Mouse (Mus musculus) lung, embryonic 14.5 days (tissue): ENCODE data around the gene D10Wsu102e. TPM values are rescaled to one million over a fixed set of nuclear protein-coding genes. Genes with fewer than 3 reads are reported as not detected.

ENCODE experiments used
- ATAC-seq: fragments of 200-750 bp; cut with Nextera tagmentation; 2 replicates; pipeline ENCODE4 v1.8.0; 2017; ENCODE audit warnings: mild to moderate bottlenecking, moderate TSS enrichment, moderate library complexity; ENCODE audit not compliant: insufficient read depth
- DNase-seq: peaks from one replicate; pipeline ENCODE4 v3.0.0-alpha.2; 2015
- H3K27ac ChIP-seq: fragments of 300-500 bp; sonication (generic); 2 replicates; pipeline ENCODE4 v1.5.1; 2014; ENCODE audit warnings: low read depth, mild to moderate bottlenecking, moderate library complexity
- H3K27me3 ChIP-seq: fragments of 300-500 bp; sonication (generic); 2 replicates; pipeline ENCODE4 v1.6.1; 2014; ENCODE audit warnings: low read length, control low read depth; ENCODE audit not compliant: insufficient read depth
- H3K36me3 ChIP-seq: fragments of 300-500 bp; sonication (generic); 2 replicates; pipeline ENCODE4 v1.6.1; 2014; ENCODE audit warnings: control low read depth; ENCODE audit not compliant: insufficient read depth
- H3K4me1 ChIP-seq: fragments of 300-500 bp; sonication (generic); 2 replicates; pipeline ENCODE4 v1.6.1; 2014; ENCODE audit warnings: antibody characterized with exemption, control low read depth; ENCODE audit not compliant: insufficient read depth
- H3K4me2 ChIP-seq: fragments of 300-500 bp; sonication (generic); 2 replicates; pipeline ENCODE4 v1.6.1; 2014; ENCODE audit warnings: mild to moderate bottlenecking
- H3K4me3 ChIP-seq: fragments of 300-500 bp; sonication (generic); 2 replicates; pipeline ENCODE4 v1.5.1; 2014; ENCODE audit warnings: low read depth, low read length
- H3K9ac ChIP-seq: fragments of 300-500 bp; sonication (generic); 2 replicates; pipeline ENCODE4 v1.6.1; 2014
- H3K9me3 ChIP-seq: fragments of 300-500 bp; sonication (generic); 2 replicates; pipeline ENCODE4 v1.6.1; 2016; ENCODE audit warnings: low read depth, low read length, control low read depth
- CTCF ChIP-seq: IDR thresholded peaks from 2 replicates; pipeline ENCODE4 v1.5.1; 2016; ENCODE audit warnings: antibody characterized with exemption, low read depth
- WGBS: fragments of 180-500 bp; shearing (Covaris S2); extraction: QIAGEN DNeasy Blood & Tissue Kit; methylation state at CpG from one replicate; pipeline ENCODE4 v1.1.7; 2014; 5-methylcytosine and 5-hydroxymethylcytosine counted together
- polyA plus RNA-seq: library from polyadenylated mRNA; unstranded; fragments of >200 nt; fragmentation: Nextera tagmentation; extraction: Ambion mirVana; gene quantifications from 2 replicates; pipeline ENCODE4 v1.2.1, GENCODE M21; 2014

Gene D10Wsu102e
- polyA plus RNA-seq, 1 experiment from 2014 or later, result 0.84 TPM

- no peak overlapping the region for H3K4me2 ChIP-seq
- H3K4me1 ChIP-seq, result no peaks in the 10 kb centered on the region
- H3K36me3 ChIP-seq, result no peaks in the 10 kb centered on the region
- ATAC-seq, result no peak
- WGBS, result 89% methylated on average over 7 of the region's 7 CpGs
- no peaks in the 10 kb centered on the region for H3K27me3 ChIP-seq
- no peak for TF ChIP-seq CTCF
- peaks cover 3% of the 10 kb centered on the region; the same call in 1 of the 2 replicates for H3K9me3 ChIP-seq
- no peak for DNase-seq
- H3K4me3 ChIP-seq, result no peak overlapping the region
- no peak overlapping the region for H3K27ac ChIP-seq
- no peak overlapping the region for H3K9ac ChIP-seq
Measured at GRCm38 (mm10) chr10:83448582-83448981, 88.6 kb downstream of the D10Wsu102e start.

- Histone ChIP-seq H3K9ac (no peak overlapping the region), H3K4me3 (no peak overlapping the region), H3K27ac (no peak overlapping the region), H3K4me2 (no peak overlapping the region), H3K36me3 (no peaks in the 10 kb centered on the region), H3K27me3 (no peaks in the 10 kb centered on the region), H3K9me3 (peaks cover 13% of the 10 kb centered on the region), H3K4me1 (no peaks in the 10 kb centered on the region)
- no peak for ATAC-seq
- WGBS, result 98% methylated on average over 3 of the region's 3 CpGs
- DNase-seq, result no peak
- TF ChIP-seq CTCF, result no peak
Measured at GRCm38 (mm10) chr10:83457531-83457930, 97.5 kb downstream of the D10Wsu102e start.

GRCm38 (mm10) chr10:83475226-83475625 is 115.2 kb downstream of the D10Wsu102e start:
- no peak overlapping the region for H3K27ac ChIP-seq
- DNase-seq (no peak), ATAC-seq (no peak)
- no peaks in the 10 kb centered on the region for H3K36me3 ChIP-seq
- H3K27me3 ChIP-seq, result no peaks in the 10 kb centered on the region
- TF ChIP-seq CTCF, result no peak
- H3K4me1 ChIP-seq, result no peaks in the 10 kb centered on the region
- 93% methylated on average over 13 of the region's 13 CpGs for WGBS
- no peak overlapping the region for H3K4me3 ChIP-seq
- H3K9me3 ChIP-seq, result 0 out of 2 replicates have a peak, but pooled peaks cover 6% of the 10 kb centered on the region
- H3K9ac ChIP-seq, result no peak overlapping the region
- H3K4me2 ChIP-seq, result no peak overlapping the region

GRCm38 (mm10) chr10:83477286-83477685 is 117.3 kb downstream of the D10Wsu102e start:
- H3K27me3 ChIP-seq, result no peaks in the 10 kb centered on the region
- no peaks in the 10 kb centered on the region for H3K36me3 ChIP-seq
- no peak overlapping the region for H3K9ac ChIP-seq
- no peak overlapping the region for H3K27ac ChIP-seq
- TF ChIP-seq CTCF, result no peak
- no peak overlapping the region for H3K4me3 ChIP-seq
- ATAC-seq (no peak), DNase-seq (no peak)
- 84% methylated on average over 5 of the region's 5 CpGs for WGBS
- 0 out of 2 replicates have a peak, but pooled peaks cover 6% of the 10 kb centered on the region for H3K9me3 ChIP-seq
- no peaks in the 10 kb centered on the region for H3K4me1 ChIP-seq
- H3K4me2 ChIP-seq, result no peak overlapping the region

GRCm38 (mm10) chr10:83490506-83490905 is 130.5 kb downstream of the D10Wsu102e start:
- Histone ChIP-seq H3K27ac (no peak overlapping the region), H3K4me1 (no peaks in the 10 kb centered on the region), H3K9ac (no peak overlapping the region), H3K36me3 (no peaks in the 10 kb centered on the region), H3K4me2 (no peak overlapping the region), H3K4me3 (no peak overlapping the region), H3K27me3 (no peaks in the 10 kb centered on the region), H3K9me3 (no peaks in the 10 kb centered on the region)
- 84% methylated on average over 6 of the region's 6 CpGs for WGBS
- ATAC-seq, result no peak
- no peak for DNase-seq
- TF ChIP-seq CTCF, result no peak

- no peaks in the 10 kb centered on the region for H3K4me1 ChIP-seq
- no peaks in the 10 kb centered on the region for H3K36me3 ChIP-seq
- H3K4me3 ChIP-seq, result no peak overlapping the region
- no peak overlapping the region for H3K27ac ChIP-seq
- H3K4me2 ChIP-seq, result no peak overlapping the region
- WGBS, result 85% methylated on average over 13 of the region's 13 CpGs
- H3K9ac ChIP-seq, result no peak overlapping the region
- H3K27me3 ChIP-seq, result no peaks in the 10 kb centered on the region
- DNase-seq (no peak), ATAC-seq (no peak)
- TF ChIP-seq CTCF, result no peak
- no peaks in the 10 kb centered on the region for H3K9me3 ChIP-seq
Measured at GRCm38 (mm10) chr10:83497321-83497720, 137.3 kb downstream of the D10Wsu102e start.

- TF ChIP-seq CTCF, result peak; percentile 36
- DNase-seq, result peak; percentile 34
- Histone ChIP-seq H3K4me1 (no peaks in the 10 kb centered on the region), H3K9me3 (no peaks in the 10 kb centered on the region), H3K36me3 (no peaks in the 10 kb centered on the region), H3K27ac (no peak overlapping the region), H3K4me3 (no peak overlapping the region), H3K4me2 (no peak overlapping the region), H3K27me3 (no peaks in the 10 kb centered on the region), H3K9ac (no peak overlapping the region)
- 61% methylated on average over 8 of the region's 8 CpGs for whole genome bisulfite sequencing
- no peak for ATAC-seq
Measured at GRCm38 (mm10) chr10:83508962-83509660, 149.1 kb downstream of the D10Wsu102e start.
